Mouse (Mus musculus) naive thymus-derived CD4-positive, alpha-beta T cell, adult 2 months (primary cell): ENCODE measurements around the gene Trib2.

ENCODE experiments used
- DNase-seq: peaks from one replicate; pipeline ENCODE4 v3.0.0-alpha.2; 2011; ENCODE audit warnings: low read depth

Gene Trib2

DNA sequence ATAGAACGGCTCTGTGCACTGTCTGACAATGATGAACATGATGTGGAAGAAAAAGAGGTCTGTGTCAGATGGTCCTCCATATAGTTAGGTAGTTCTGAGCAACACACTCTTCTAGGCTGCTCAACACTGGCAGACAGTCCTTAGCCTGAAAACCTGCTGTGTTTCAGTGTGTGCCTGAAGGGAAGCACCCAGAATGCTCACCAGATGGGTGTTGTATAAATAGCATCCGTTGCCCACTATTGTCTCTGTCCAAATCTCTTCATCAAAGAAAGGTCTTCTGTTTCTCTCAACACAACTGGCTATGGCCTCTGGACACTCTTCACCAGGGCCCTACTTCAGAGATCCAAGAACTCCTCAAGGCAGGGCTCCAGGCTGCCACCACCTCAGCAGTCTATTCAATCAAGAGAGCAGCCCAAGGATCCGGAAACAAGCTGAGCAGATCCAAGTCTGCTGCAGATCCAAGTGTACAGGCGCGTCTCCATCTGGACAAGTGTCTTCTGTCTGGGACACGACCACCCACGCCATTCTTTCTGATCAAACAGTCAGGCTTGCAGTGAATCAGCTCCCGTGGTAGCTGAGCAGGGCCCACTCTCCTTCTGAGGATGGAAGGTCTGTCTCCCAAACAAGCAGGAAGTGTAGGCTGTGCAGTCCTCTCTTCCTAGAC lies 55.1 kb downstream of the Trib2 start:
- no peak for DNase-seq

DNA sequence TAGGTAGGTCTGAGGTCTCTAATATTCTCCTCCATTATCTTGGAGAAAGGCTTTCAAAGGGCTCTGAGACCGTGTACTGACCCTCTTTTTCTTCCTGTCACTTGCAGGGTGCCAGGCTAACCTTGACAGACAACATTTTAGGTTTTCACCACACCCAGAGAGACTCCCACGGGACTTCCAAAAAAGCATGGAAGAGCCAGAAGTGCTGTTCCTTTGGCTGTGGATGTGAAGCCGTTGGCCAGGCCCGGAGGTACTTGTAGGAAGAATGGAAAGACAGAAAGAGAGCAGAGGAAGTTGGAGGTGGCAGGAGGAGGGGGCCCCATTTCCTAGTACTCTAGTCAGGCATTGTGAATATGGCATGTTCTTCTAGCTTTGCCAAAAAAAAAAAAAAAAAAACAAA lies 56.0 kb downstream of the Trib2 start:
- no peak for DNase-seq

DNA sequence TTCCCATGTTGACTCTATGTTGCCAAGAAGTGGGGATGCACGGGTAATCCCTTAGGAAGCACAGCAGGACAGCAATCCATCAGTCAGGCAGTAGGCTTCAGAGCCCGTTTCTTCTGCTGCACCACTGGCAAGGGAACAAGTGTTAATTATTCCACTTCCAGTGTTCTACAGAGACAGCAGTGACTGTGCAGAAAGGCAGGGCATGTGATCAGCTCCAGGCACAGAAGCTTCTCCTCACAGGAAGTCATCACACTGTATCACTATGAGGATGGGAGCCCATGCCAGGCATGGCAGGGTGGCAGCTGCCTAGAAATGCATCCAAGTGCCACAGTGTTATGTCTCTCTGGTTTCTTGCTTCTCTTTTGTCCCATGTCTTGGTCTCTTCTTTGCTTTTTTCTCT lies 57.9 kb downstream of the Trib2 start:
- no peak for DNase-seq

DNA sequence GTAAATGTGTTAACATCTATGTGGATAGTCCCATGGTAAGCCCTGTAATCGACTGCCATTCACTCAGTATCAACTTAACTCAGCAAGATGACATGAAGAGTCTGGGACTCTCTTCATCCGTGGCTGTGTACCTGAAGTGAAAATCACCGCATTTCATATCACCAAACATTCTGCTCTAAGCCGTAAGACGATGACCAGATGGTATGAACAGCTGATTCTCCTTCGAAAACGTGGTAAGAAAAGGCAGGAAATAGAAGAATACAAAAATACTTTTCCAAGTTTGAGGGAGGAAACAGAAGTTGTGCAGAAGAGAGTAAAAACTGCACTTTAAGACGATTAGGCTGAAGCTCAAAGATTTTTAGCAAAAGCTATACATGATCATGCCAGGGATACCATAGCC lies 59.4 kb downstream of the Trib2 start:
- no peak for DNase-seq

DNA sequence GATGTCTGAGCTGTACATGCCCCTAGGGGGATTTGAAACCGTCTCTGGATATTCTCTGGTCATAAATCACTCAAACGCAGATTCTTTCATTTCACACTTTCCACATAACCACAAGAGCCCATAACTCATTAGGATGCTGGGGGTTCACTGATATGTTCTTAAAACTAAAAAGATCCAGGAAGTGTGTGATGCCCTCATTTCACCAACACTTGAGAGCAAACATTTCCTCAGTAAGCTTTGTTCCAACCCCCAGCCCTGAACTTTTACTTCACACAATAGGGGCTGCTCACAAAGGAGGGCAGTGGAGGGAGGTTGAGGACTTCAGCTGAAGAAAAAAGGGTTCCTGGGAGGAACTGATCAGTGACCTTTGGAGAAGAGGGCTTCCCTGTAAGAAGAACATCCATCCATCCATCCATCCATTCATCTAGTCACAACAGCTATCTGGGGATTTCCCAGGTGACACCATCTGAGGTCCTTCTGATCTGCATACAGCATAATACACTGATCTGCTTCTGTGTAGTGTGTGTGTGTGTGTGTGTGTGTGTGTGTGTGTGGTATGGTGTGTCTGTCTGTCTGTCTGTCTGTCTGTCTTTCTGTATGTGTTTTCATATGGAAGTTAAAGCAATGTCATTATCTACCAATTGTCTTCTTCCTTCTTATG lies 61.6 kb downstream of the Trib2 start:
- DNase-seq = peak; percentile 55

DNA sequence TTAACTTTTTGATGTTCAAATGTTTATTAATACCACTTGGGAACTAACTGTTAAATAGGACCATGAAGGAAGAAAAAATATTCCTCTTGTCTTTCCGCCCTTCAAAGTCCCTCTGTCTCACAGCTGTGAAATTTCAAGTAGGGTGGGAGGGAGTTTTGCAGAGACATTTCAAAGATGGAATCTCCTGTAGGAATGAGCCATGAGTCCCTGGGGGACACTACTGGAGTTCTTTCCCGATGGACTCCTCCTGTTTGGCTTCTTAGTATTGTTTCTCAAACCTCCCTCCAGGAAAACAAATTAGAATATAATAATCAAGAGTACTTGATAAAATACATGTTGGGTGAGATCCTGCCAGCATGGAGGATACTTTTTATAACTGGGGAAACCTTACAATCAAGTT lies 62.1 kb downstream of the Trib2 start:
- no peak for DNase-seq

DNA sequence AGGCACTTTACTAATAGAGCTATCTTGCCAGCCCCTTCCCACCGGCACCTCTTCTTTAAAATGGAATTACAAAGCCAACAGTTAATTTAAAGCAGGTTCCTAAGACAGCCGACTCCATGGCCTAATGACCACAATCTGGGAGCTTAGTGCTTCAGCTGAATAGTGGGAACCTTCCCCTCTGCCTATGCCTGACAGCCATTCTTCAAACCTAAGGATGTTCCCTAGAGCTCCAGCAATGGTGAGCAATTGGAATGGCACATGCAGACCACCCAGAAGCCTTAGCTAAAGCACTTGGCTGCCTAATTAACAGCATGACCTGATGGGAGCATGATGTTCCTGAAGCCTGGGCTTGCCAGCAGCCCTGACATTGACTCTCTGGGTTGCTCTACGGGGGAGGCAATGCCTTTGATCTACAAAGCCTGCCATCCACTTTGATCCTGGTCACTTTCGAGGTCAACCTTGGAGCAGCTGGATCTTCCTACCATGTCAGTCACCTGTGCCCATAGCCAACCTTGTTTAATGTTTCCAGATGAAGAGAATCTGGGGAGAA lies 67.0 kb downstream of the Trib2 start:
- no peak for DNase-seq

DNA sequence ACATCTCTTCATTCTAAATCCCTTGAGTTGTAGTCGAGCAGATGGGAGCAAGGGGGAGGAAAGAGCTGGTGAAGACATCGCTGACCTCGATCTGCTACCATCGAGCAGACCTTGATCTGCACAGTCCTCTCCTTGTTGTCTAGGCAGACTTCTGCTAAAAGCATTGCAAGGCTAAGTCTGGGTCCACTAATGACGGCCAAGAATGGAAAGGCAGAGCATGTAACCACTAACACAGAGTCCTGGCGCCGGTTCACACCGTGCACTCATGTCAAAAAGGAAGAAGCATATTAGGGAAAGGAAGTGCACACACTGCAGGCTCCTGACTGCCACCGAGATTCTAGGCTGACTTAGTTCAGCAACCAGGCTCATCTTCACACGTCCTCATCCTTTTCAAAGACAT lies 71.0 kb downstream of the Trib2 start:
- DNase-seq = no peak
